Mouse (Mus musculus): ENCODE measurements around the gene Irx1. TPM values are rescaled to one million over a fixed set of nuclear protein-coding genes. Genes with fewer than 3 reads are reported as not detected.

Gene Irx1
- total RNA-seq, 4 experiments from 2014 or later = 6.4 to 9.3 (median 8.3) TPM

DNA sequence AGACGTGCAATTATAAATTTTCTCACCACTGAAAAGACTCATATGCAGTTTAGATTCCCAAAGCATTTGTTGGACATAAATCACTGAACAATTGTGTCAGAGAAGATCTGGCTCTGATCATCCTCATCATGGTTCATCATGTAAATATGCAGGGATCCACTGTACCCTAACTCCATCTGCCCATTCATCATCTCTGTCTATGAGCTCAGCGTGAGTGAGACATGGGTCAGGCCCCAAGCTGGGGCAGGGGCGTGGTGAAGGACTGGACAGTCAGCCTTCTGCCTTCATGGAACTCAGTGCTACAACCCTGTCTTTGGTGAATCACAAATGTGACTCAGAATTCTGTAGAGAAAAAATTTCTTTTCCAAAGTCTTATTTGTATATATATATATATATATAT lies 53.2 kb downstream of the Irx1 start:
- no peak for DNase-seq (ENCODE audit: low spot score)

Data from heart, adult 8-10 months (tissue).